Mouse (Mus musculus) heart, embryonic 14.5 days (tissue): ENCODE measurements around the gene Mycbp2. TPM values are rescaled to one million over a fixed set of nuclear protein-coding genes. Genes with fewer than 3 reads are reported as not detected.

Experiments
- ATAC-seq: fragments of 200-750 bp; cut with Nextera tagmentation; 2 replicates; pipeline ENCODE4 v1.8.0; 2017; ENCODE audit warnings: low read depth, moderate TSS enrichment; ENCODE audit not compliant: insufficient number of reproducible peaks, insufficient read depth, low FRiP score
- H3K27ac ChIP-seq, 2 experiments: fragments of 200-500 bp in 1 of 2; fragments of 300-500 bp in 1 of 2; sonication (generic) in 1 of 2; replicated peaks in 1 of 2; 2 replicates each; pipeline ENCODE4 v1.5.1; 2012 to 2014; ENCODE audit warnings: low read depth in 2 of 2, low read length in 2 of 2, control low read depth in 1 of 2, mild to moderate bottlenecking in 1 of 2, mixed read lengths in 1 of 2; ENCODE audit not compliant: control insufficient read depth in 1 of 2, insufficient read depth in 1 of 2
- H3K27me3 ChIP-seq: fragments of 300-500 bp; sonication (generic); 2 replicates; pipeline ENCODE4 v1.6.1; 2014; ENCODE audit warnings: mild to moderate bottlenecking, low read length, control low read depth; ENCODE audit not compliant: control insufficient read depth, insufficient read depth
- H3K36me3 ChIP-seq: fragments of 300-500 bp; sonication (generic); 2 replicates; pipeline ENCODE4 v1.6.1; 2014; ENCODE audit warnings: mild to moderate bottlenecking, control low read depth, low read length, mixed read lengths; ENCODE audit not compliant: control insufficient read depth, insufficient read depth
- H3K4me1 ChIP-seq, 2 experiments: fragments of 200-500 bp in 1 of 2; fragments of 300-500 bp in 1 of 2; sonication (generic) in 1 of 2; 2 replicates each; pipeline ENCODE4 v1.6.1; 2012 to 2014; ENCODE audit warnings: low read length in 2 of 2, control low read depth in 1 of 2, mixed read lengths in 1 of 2; ENCODE audit not compliant: control insufficient read depth in 2 of 2, insufficient read depth in 2 of 2
- H3K4me2 ChIP-seq: fragments of 300-500 bp; sonication (generic); 2 replicates; pipeline ENCODE4 v1.6.1; 2014; ENCODE audit warnings: mild to moderate bottlenecking, low read length
- H3K4me3 ChIP-seq, 2 experiments: fragments of 200-500 bp in 1 of 2; fragments of 300-500 bp in 1 of 2; sonication (generic) in 1 of 2; 2 replicates each; pipeline ENCODE4 v1.5.1; 2012 to 2014; ENCODE audit warnings: low read length in 2 of 2, mild to moderate bottlenecking in 2 of 2, control low read depth in 1 of 2, low read depth in 1 of 2, moderate library complexity in 1 of 2; ENCODE audit not compliant: control insufficient read depth in 1 of 2, insufficient read depth in 1 of 2
- H3K9ac ChIP-seq: fragments of 300-500 bp; sonication (generic); 2 replicates; pipeline ENCODE4 v1.6.1; 2014; ENCODE audit warnings: mild to moderate bottlenecking, low read length
- H3K9me3 ChIP-seq: fragments of 300-500 bp; sonication (generic); 2 replicates; pipeline ENCODE4 v1.6.1; 2016; ENCODE audit warnings: low read length, control low read depth; ENCODE audit not compliant: control insufficient read depth
- WGBS: fragments of 180-500 bp; shearing (Covaris S2); extraction: QIAGEN DNeasy Blood & Tissue Kit; methylation state at CpG from one replicate; pipeline ENCODE4 v1.1.7; 2014; 5-methylcytosine and 5-hydroxymethylcytosine counted together
- polyA plus RNA-seq: library from polyadenylated mRNA; unstranded; fragments of >200 nt; fragmentation: Nextera tagmentation; extraction: Ambion mirVana; gene quantifications from 2 replicates; pipeline ENCODE4 v1.2.1, GENCODE M21; 2014

Gene Mycbp2
- polyA plus RNA-seq, 1 experiment from 2014 or later, result 16.6 TPM

DNA sequence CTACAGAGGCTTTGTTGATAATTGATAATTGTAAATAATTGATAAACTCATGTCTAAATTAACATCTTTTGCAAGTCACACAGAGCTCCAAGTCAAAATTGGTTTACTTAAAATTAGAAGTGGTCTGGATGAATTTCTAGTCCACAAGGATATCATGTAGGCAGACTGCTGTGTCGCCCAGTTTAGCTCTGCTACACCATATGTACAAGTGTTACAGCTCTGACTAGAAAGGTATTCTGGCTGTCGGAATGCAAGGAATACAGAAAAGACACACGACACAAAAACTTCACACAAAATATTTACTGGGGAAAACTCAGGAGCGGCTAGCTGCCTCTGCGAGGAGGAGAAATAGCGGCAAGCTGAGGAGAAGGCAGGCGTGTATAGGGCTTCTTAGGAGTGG lies 89.7 kb downstream of the Mycbp2 start:
- Histone ChIP-seq H3K27me3 (no peaks in the 10 kb centered on the region), H3K36me3 (peaks cover 44% of the 10 kb centered on the region), H3K4me1 (no peaks in the 10 kb centered on the region), H3K9me3 (no peaks in the 10 kb centered on the region), H3K4me3 (no peak overlapping the region), H3K9ac (no peak overlapping the region), H3K4me2 (no peak overlapping the region), H3K27ac (no peak overlapping the region)
- ATAC-seq, result no peak
- WGBS, result 85% methylated on average over 7 of the region's 7 CpGs

DNA sequence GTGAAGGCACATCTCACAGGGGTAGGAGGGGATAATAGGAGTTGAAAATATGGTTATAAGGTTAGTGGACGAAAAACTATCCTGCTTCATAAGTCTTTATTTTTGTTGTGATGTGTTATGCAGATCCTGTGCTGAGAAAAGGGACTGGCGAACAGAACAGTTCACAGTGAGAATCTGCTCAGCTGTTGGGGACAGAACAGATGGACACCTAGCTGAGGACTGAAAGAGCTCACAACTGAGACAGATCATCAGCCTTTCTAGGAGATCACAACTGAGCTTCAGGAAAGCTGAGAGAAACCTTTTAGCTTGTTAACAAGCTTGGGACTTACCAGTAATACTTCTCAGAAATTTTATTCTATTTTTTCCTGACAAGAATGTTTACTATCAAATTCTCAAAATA lies 92.3 kb downstream of the Mycbp2 start:
- Histone ChIP-seq H3K4me2 (no peak overlapping the region), H3K27ac (no peak overlapping the region), H3K9me3 (no peaks in the 10 kb centered on the region), H3K4me3 (no peak overlapping the region), H3K36me3 (peaks cover 43% of the 10 kb centered on the region), H3K9ac (no peak overlapping the region), H3K27me3 (no peaks in the 10 kb centered on the region), H3K4me1 (no peaks in the 10 kb centered on the region)
- 90% methylated on average over 2 of the region's 2 CpGs for WGBS
- ATAC-seq, result no peak

DNA sequence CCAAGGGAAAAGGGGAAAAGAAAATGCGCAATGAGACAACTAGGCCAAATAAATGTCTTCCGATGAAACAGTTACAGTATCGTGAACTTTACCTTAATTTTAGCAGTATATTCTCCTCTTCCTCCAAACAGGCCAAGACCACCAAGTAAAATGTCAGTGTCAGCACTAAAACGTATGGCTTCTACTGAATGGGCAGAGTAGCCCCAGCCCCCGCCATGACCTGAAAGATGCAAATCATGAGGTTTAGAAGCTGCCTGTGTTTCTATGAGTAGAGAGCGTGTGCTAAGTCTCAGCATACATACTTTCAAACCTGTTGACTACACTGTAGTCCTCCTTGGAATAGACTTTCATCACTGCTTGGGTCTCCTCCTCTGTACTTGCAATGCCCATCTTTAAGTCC lies 104.6 kb downstream of the Mycbp2 start:
- no peaks in the 10 kb centered on the region for H3K9me3 ChIP-seq
- no peaks in the 10 kb centered on the region for H3K4me1 ChIP-seq
- H3K36me3 ChIP-seq, result peaks cover 24% of the 10 kb centered on the region
- H3K4me3 ChIP-seq, result no peak overlapping the region
- no peak overlapping the region for H3K27ac ChIP-seq
- 96% methylated on average over 6 of the region's 6 CpGs for WGBS
- no peak overlapping the region for H3K9ac ChIP-seq
- H3K4me2 ChIP-seq, result no peak overlapping the region
- no peak for ATAC-seq
- no peaks in the 10 kb centered on the region for H3K27me3 ChIP-seq

DNA sequence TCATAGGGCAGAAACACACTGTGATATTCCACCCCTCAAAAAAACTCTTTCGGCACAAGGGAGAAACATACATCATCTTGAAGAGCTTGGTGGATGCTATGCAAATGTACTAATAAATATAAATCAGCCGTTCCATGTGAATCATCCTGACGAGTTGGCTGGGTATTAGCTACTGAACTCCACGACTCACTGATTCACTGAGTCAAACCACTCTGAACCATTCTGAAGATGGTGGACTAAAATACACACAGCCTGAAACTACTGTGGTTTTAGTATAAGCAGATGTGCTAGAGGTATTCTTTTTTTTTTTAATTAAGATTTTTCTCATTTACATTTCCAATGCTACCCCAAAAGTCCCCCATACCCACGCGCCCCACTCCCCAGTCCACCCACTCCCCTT lies 111.8 kb downstream of the Mycbp2 start:
- no peak overlapping the region for H3K4me3 ChIP-seq
- no peak overlapping the region for H3K9ac ChIP-seq
- no peaks in the 10 kb centered on the region for H3K27me3 ChIP-seq
- no peaks in the 10 kb centered on the region for H3K4me1 ChIP-seq
- no peak overlapping the region for H3K4me2 ChIP-seq
- no peaks in the 10 kb centered on the region for H3K9me3 ChIP-seq
- peaks cover 11% of the 10 kb centered on the region; the same call in 1 of the 2 replicates for H3K36me3 ChIP-seq
- no peak for ATAC-seq
- 92% methylated on average over 6 of the region's 6 CpGs for WGBS
- H3K27ac ChIP-seq, result no peak overlapping the region

DNA sequence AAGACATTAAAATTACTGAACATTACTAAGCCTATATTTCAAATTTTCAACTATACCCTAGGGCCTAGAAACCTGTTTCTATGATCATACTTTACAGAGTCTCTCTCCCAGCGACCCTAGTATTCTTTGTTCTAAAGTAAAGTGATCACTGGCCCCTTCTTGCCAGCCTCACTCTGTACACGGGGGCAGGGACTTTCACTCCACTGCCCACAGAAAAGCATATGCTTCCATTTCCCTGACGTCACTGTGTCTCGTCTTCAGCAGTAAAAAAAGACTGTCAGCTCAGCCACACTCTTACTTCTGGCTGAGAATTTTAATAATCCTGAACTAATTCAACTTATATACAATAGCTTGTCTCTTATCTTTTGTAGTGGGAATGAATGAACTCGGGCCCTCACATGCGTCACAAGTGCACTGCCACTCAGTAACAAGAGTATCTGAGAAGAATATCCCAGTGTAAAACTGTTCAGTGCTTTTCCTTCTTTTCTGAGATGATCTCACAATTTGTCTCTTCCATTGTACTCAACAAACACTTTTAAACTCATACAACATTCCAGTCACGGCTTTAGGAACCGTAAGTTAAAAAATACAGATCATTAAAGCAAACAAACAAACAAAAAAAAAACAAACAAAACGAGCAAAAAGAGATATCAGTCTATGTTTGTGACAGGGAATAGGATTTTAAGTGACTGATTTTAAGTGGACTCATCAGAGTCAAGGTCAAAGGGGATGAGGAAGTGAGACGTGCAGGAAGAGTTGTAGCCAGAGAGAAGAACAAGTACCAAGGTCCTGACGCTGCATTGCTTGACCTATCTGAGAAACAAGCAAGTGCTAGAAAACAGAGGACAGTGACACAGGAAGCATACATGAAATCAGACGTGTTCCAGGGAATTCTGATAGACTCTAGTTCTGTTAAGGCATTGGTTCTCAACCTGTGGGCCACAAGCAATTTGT lies 112.7 kb downstream of the Mycbp2 start:
- no peaks in the 10 kb centered on the region for H3K27me3 ChIP-seq
- no peaks in the 10 kb centered on the region for H3K9me3 ChIP-seq
- WGBS, result 54% methylated on average over 12 of the region's 12 CpGs
- H3K9ac ChIP-seq, result no peak overlapping the region
- no peak for ATAC-seq
- H3K4me2 ChIP-seq, result no peak overlapping the region
- H3K36me3 ChIP-seq, result peaks cover 14% of the 10 kb centered on the region; the same call in 1 of the 2 replicates
- no peak overlapping the region for H3K27ac ChIP-seq
- H3K4me3 ChIP-seq, result no peak overlapping the region
- H3K4me1 ChIP-seq, result no peaks in the 10 kb centered on the region

DNA sequence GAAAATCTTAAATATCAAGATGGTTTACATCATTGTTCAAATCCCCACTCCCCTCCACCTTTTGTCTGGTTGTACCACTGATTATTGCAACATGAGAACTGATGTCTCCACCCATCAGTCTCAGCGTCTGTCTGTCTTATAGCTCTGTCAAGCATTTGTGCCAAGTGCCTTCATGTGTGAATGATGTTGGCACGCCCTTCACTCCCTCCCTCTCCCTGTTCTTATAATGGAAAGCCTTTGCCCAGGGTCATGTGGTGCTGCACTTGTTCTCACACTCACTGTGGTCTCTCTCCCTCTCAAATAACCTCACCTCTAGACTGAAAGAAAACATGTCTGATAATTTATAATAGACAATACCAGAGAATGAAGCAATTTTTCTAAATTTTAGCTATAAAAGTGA lies 124.3 kb downstream of the Mycbp2 start:
- ATAC-seq, result no peak
- Histone ChIP-seq H3K27me3 (no peaks in the 10 kb centered on the region), H3K36me3 (peaks cover 61% of the 10 kb centered on the region), H3K4me2 (no peak overlapping the region), H3K27ac (no peak overlapping the region), H3K9ac (no peak overlapping the region), H3K9me3 (no peaks in the 10 kb centered on the region), H3K4me1 (no peaks in the 10 kb centered on the region), H3K4me3 (no peak overlapping the region)
- 74% methylated on average over 2 of the region's 2 CpGs for WGBS

DNA sequence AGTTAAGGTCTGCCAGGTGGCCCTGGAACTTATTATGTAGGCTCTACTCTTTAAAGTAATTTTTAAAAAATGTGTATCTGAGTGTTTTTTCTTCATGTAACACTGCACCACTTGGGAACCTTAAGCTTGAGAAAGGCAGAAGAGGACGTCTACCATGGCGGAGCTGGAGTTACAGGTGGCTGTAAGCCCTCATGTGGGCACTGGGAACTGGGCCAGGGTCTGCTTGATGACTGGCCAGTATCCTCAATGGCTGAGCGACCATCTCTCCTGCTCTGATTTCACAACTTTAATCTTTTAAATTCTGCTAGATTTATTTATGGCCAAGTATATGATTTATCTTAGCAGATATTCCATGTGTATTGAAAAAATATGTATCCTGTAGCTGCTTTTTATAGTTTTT lies 124.9 kb downstream of the Mycbp2 start:
- H3K27ac ChIP-seq, result no peak overlapping the region
- H3K4me2 ChIP-seq, result no peak overlapping the region
- ATAC-seq, result no peak
- H3K4me3 ChIP-seq, result no peak overlapping the region
- H3K36me3 ChIP-seq, result peaks cover 64% of the 10 kb centered on the region
- WGBS, result 94% methylated on average over 3 of the region's 3 CpGs
- H3K27me3 ChIP-seq, result no peaks in the 10 kb centered on the region
- H3K9me3 ChIP-seq, result no peaks in the 10 kb centered on the region
- no peak overlapping the region for H3K9ac ChIP-seq
- no peaks in the 10 kb centered on the region for H3K4me1 ChIP-seq

DNA sequence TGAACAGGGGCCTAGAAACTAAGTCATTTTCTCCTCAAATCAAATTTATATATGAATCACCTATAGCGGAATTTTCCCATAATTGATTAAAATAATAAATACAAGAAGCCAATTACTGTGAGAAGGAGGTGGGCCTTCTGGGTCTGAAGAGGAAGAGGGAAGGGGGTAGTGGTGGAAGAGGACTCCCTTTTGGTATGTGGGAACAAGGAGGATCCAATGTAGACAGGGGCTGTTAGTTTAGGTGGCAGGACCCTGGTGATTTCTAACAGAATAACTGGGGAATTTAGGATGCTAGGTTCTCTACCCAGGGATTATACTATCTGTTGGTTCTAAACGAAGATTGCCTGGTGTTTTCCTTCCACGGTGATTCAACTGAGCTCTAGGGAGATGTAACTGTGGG lies 130.3 kb downstream of the Mycbp2 start:
- no peaks in the 10 kb centered on the region for H3K27me3 ChIP-seq
- H3K9me3 ChIP-seq, result no peaks in the 10 kb centered on the region
- no peak overlapping the region for H3K4me2 ChIP-seq
- ATAC-seq, result no peak
- WGBS, result 76% methylated on average over 3 of the region's 3 CpGs
- H3K27ac ChIP-seq, result no peak overlapping the region
- H3K4me1 ChIP-seq, result no peaks in the 10 kb centered on the region
- peaks cover 58% of the 10 kb centered on the region for H3K36me3 ChIP-seq
- H3K9ac ChIP-seq, result no peak overlapping the region
- H3K4me3 ChIP-seq, result no peak overlapping the region
